Mouse (Mus musculus) adipose tissue, adult 10 weeks (tissue): Measurements from ENCODE around the gene Ctnnbip1. TPM values are rescaled to one million over a fixed set of nuclear protein-coding genes. Genes with fewer than 3 reads are reported as not detected.

Source experiments
- polyA plus RNA-seq: library from polyadenylated mRNA; stranded (reverse); fragments of 350-450 nt; fragmentation: Illumina TruSeq; extraction: RNeasy Lipid Tissue Mini Kit (QIAGEN cat#74804); gene quantifications from one replicate; pipeline ENCODE4 v1.2.3, GENCODE M21; 2014; ENCODE audit warnings: low read depth, low replicate concordance

Ctnnbip1 gene
- 35.7 TPM for polyA plus RNA-seq

DNA sequence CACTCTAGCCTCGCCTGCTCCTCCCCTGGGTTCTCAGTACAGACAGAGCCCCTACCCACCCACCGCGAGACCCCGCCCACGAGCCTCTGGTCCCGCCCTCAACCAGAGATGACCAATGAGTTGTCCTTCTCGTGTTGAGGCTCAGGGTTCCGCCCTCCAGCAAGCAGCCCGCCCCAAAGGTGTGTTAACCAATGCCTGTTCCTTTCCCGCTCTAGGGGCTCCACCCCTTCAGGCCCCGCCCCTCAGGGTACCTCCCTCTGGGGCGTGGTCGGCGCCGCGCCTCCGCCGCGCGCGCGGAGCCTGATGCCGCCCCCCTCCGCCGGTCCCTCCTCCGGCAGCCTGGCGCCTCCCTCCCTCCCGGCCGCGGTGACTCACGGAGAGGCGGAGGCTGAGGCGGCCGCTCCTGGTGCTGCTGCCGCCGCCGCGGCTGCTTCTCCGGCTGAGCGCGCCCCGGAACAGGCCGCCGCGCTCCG lies at the start of gene Ctnnbip1:
TSS of gene Ctnnbip1 (plus strand) at position 369 of the 473 bp plus-strand sequence.

DNA sequence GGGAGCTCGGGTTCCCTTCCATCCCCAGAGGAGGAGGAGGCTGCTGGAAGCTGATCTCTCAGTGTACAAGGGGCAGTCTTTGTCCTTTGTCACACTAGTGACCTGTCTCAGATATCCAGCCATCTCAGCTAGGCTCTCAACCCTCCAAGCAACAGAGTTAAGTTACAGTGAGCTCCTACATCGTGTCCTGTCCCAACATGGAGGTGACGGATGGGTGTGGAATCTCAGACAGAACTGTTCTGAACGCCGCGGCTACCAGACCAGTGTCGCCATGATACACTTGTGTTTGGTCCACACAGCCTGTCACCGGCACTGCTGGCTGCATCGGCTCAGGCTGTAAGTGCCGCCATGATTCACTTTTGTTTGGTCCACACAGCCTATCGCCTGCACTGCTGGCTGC lies 41.0 kb upstream of the Ctnnbip1 start, which contains the start of gene Tmem274:
TSS of gene Tmem274 (plus strand) at position 301 of the 400 bp plus-strand sequence.

DNA sequence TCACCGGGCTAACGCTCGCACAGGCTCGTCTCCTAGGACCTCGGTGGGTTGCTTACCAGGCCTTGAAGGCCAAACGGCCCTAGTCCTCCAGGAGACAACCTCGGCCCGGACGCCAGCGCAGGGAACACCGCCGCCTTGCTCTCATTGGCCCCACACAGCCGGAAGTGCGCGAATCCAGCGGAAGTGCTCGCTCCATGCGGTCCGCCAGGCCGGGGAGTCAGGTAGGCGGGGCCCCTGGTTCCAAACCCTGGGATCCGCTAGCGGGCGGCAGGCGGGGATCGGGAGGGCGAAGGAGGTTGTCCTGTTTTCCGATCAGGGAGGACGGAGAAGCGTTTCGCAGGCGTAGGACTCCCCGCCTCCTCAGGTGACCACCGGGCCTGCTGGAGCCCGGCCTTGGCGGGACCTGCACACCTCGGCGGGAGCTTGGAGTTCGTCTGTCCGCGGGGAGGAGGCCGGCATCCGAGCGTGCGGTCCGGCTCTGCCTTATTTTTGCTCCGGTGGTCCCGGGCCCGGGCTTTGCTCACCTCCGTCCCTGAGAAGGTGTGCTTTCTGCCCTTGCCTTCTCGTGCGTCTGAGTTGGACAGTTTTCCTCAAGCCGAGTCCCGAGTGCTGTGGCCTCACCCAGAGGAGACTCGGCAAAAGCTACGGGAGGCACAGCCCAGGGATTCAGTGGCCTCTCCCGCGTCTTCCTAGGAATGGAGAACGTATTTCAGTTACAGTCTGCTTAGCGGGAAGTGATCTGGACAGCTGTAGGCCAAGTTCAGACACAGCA lies 32.8 kb upstream of the Ctnnbip1 start, which contains the start of the genes Nmnat1 and Lzic:
TSS of gene Nmnat1 (minus strand) at position 150 of the 772 bp plus-strand sequence.
TSS of gene Lzic (plus strand) at position 177 of the 772 bp plus-strand sequence.

DNA sequence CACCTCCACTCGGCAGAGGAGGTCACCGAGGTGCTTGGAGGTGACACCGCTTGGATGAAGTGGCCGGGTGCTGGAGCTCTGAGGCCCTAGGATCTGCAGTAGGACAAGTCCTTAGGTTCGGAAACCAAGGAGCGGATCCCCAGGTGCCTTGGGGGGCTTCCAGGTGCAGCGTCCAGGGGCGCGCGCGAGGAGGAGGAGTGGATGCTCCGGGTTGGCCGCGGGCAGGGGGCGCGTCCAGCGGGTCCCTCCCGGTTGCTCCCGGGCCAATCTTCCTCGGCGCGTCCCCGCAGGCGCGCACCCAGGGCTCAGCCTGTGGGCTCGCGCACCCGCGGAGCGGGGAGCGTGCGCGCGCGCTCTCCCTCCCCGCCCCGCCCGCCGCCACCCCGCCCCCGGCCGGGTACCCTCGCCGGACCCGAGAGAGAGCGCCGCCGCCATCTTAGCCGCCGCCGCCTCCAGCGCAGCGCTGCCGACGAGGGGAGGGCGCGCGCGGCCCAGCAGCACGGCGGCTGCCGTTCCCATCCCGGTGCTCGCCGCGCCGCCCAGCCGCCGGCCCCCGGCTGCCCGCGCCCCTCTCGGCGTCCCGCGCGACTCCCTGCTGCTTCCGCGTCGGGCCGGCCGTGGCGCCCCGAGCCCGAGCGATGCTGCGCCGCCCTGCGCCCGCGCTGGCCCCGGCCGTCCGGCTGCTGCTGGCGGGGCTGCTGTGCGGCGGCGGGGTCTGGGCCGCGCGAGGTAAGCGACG lies 68.2 kb downstream of the Ctnnbip1 start, which contains the start of gene Clstn1:
TSS of gene Clstn1 (plus strand) at position 425 of the 739 bp plus-strand sequence.

Other genes starting within 250 kb of the Ctnnbip1 start
- gene Kif1b, start 210.5 kb upstream of the Ctnnbip1 start, polyA plus RNA-seq = 41.3 TPM
- gene Ube4b, start 91.5 kb upstream of the Ctnnbip1 start, polyA plus RNA-seq = 38.8 TPM
- gene Rbp7, start 63.3 kb upstream of the Ctnnbip1 start, polyA plus RNA-seq = 47.4 TPM
- not detected for gene Tmem274, start 40.9 kb upstream of the Ctnnbip1 start, polyA plus RNA-seq
- gene Nmnat1, start 33.0 kb upstream of the Ctnnbip1 start, polyA plus RNA-seq = 8.1 TPM
- 15.5 TPM for gene Lzic, start 33.0 kb upstream of the Ctnnbip1 start, polyA plus RNA-seq
- 57.1 TPM for gene Clstn1, start 68.2 kb downstream of the Ctnnbip1 start, polyA plus RNA-seq
- 7.1 TPM for gene Pik3cd, start 184.3 kb downstream of the Ctnnbip1 start, polyA plus RNA-seq
- 14.9 TPM for gene Tmem201, start 219.8 kb downstream of the Ctnnbip1 start, polyA plus RNA-seq